Mouse (Mus musculus) fat pad, adult 2 months (tissue): ENCODE measurements around the gene Xrn2.
"Not testable (repeated sequence)": the region's sequence is repeated elsewhere in the genome, so short reads cannot be mapped to it uniquely, and the experiment has no call there.

Source experiments
- DNase-seq: peaks from one replicate; pipeline ENCODE4 v3.0.0-alpha.2; 2011; ENCODE audit warnings: low read depth, low spot score; ENCODE audit errors: extremely low read depth

Gene Xrn2

DNA sequence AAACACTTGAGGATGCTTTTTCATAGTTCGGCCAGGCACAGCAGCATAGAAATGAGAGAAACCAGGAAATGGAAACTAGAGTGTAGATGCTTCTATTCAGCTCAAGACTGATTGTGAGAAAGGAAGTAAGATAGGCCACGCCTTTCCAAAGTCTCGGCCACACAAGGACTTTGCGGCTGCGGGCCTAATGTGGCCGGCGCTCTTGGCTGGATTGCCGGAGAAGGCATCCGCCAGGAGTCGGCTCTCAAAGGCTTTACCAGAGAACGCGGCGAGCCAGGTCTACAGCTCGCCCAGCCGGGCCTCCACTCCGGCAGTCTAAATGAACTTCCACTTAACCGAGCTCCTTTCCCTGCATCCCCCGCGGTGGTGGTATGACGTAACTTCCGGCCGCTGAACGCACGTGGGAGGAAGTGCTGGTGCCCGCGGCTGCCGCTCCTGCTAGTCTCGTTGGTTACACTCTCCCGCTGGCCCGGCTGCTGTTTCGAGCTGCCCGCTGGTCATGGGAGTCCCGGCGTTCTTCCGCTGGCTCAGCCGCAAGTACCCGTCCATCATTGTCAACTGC, at the start of gene Xrn2:
Gene Xrn2 (plus strand): TSS at position 374 of the 562 bp plus-strand sequence.
- peak; percentile 39 for DNase-seq

DNA sequence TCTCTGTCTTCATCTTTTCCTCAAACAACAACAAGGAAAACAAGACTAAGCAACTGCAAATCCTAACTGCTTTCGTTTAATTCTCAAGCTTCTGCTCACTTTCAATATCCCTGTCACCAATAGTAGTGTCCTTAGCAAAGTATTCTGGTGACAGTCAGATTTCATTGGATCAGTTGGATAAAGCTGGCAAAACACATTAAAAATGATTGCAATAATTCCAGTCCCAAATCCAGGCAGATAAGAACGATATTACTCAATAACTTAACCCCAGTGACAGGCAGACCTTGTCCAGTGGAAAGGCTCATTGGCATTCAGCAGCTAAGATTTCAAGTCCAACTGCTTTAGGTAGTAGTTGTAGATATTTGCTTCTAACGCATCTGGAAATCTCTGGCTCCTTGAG, 37.8 kb upstream of the Xrn2 start:
- no peak for DNase-seq

DNA sequence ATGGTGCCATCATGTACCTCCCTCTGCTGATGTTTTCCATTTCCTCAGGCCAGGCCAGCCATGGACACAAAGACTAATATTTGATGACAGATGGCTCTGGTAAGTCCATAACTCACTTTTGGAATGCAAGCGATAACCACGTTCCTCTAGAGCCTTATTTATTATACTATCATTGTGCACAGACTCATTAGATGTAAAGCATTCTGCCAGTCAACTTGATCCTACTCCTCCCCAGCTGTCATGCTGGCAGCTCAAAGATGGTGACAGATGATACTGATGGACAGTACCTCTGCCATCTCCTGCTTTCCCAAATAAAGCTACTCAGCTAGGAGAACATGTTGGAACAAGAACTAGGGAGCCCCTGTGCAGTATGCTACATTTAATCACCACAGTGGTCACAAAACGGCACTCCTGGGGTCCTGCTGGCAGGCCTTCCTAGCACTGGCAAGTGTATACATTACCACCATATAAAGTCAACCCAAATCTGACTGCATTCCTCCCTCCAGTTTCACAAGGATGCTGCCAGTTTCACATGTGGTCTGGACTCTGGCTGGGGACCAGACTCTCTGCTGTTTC, 37.3 kb upstream of the Xrn2 start:
- no peak for DNase-seq

DNA sequence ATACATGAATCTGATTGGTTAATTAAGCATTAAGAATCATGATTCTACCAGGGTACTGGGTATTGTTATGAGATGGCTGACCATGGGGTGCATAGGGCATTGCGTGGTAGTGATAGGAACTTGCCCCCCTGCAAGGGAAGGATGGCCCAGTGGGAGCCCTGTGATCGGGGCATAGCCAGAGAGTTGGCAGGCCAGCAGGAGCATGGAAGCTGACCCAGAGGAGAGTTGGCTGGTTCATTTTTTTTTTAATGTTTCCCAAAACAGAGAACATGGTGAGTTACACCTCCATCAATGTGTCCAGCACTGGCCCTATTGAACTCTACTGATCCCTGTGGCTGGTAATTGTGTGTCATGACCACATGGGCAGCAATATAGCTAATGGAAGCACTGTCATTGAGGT, 30.0 kb upstream of the Xrn2 start:
- no peak for DNase-seq

DNA sequence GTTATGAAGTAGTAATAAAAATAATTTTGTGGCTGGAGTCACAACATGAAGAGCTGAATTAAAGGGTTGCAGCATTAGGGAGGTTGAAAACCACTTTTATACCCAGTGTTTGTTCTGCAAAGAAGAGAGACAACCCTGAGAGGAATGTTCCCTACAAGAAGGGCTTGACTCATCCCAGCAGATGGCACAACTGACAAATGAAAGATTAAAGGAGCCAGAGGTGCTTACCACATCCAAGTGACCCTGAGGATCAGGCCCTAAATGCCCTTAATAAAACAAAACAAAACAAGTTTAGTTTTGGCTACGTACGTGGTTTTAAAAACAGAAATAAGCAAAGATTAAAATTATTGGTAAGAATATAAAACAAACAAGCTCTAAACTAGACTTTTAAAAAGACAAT, 28.0 kb upstream of the Xrn2 start:
- no peak for DNase-seq

DNA sequence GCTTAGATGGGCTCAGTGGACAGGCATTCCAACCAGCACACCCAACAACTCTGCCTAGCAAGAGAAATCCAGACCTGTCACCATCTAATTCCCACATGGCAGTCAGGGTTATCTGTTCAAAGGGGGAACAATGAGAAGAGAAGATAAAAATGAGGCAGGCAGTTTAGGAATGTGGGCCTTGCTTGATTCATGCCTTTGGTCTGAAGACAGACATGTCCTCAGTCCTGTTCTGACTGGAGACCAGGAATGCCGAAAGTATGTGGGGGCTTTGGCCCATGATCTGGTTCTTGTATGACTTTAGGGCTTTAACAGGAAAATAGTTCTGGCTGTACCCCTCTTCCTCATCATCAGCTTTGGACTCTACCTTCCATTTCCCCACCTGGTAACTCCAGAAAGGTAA, 27.0 kb upstream of the Xrn2 start:
- DNase-seq, result no peak

DNA sequence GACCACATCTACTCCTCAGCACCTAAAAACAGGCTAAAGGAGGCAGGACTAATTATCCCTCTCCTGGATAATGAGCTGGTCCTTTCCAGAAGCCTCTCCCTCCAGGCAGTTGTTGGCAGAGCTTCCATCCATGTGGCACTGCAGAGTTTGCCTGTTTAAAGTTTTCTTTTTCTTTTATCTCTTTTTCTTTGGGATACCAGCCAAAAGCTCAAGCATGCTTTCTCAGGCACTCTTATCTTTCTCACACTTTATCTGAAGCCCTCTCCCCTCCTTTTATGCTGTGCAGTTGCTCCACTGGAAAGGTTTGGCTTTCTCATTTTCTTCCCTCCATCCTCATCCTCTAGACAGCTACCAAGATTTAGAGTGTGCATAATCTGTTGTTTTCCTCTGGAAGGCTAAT, 26.4 kb upstream of the Xrn2 start:
- DNase-seq, result no peak

DNA sequence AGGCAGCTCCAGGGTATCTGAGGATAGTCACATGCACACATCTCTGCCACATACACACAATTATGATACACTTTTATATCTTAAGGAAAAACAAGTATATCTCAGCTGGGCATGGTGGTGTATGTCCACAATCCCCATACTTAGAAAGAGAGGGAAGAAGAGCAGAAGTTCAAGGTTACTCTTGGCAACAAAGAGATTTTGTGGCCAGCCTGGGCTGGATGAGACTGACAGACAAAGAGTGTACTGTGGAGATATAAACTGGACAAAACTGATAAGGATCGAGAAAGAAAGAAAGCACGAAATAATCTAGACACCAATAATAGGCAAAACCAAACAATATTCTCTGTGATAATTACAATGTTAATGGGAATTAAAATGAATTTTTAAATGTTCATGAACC, 5.5 kb upstream of the Xrn2 start:
- no peak for DNase-seq

DNA sequence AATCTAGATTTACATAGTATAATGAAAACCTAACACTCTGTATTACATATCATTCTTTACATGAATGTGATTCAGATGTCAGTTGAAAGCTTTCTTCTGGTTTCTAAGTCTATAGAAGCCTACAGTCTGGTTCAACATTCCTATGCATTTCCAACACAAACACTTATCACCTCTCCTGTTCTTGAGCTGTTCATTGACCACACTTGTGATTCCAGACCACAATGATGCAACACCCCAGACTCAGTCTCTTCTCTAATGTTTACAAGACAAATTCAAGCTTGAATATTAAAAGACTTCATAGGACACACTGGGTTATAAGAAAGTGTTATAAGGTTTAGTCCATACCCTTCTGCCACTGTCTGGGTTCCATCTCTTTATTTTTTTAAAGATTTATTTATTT, 3.7 kb upstream of the Xrn2 start:
- DNase-seq, result no peak

DNA sequence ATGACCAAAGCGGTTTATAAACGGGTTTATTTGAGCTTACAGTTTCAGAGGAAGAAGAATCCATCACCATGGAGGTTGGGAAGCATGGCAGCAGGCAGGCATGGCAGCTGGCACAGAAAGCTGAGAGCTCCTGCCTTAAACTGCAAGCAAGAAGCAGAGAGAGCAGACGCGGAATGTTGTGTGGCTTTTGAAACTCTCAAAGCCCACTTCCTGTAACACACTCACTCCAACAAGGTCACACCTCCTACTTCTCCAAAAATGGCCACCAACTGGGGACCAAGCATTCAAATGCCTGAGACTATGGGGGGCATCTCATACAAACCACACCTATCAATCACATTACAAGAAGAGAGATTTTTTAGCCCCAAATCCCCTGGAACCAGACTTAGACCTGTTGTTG, 2.7 kb upstream of the Xrn2 start:
- DNase-seq, result no peak

DNA sequence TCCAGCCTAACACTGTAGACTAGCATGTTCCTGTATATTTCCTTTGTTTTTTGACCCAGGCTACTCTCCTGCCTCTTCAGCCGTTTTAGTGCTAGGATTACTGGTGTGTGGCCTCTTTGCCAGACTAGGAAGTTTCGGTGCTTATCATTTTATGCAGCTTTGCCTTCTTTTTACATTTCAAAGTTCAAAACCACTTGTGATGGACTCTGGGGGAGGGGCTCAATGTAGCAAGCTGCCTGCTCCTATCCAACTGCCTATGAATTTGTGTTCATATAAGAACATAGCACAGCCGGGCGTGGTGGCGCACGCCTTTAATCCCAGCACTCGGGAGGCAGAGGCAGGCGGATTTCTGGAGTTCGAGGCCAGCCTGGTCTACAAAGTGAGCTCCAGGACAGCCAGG, 1.8 kb upstream of the Xrn2 start:
- no peak for DNase-seq

DNA sequence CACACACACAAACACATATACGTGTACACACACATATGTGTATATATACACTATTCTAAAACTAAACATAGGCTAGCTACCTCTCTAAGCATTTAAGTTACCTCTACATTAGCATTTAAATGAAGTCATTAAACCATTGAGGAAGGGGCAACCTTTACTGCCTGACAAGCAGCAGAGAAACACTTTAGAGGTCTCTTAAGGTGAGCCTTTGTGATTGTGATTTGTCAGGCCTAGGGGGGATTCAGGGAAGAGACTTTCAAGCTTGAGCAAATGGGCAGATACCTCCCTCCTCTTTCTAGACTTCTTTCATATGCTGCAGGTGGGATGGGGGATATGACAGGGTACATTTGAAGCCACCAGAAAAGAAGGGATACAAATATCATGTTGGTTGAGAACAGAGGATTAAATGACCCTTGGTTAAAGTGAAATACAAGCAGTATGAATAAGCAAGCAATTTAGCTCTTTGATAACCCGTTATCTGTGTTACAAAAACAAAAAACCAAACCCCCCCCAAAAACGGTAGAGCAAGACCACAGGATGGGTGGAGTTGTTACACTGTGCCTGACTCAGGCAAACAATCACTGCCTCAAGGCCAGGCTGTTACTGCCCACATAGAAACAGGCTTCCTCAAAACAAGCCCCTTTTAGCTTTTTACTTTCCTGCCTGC, 1.2 kb upstream of the Xrn2 start:
- no peak for DNase-seq

DNA sequence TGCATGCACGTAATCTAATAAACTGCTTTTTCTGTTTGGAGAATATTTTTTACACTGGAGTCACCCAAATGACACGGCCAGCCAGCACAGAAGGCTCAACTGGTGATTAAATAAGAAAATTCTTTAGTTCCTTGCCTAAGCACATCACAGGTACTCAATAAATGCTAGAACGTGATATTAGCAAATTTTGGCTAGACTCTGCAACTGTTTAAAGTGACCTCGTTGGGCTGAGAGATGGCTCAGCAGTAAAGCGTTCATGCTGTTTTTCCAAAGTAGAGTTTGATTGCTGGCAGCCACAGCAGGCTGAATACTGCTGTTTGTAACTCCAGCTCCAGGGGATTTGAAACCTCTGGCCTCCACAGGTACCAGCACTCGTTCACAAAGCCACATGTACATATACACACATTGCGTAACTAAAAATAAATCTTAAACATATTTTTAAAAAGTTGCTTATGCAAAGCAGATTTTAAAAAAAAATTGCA, 614 bp upstream of the Xrn2 start:
- DNase-seq, result no peak

DNA sequence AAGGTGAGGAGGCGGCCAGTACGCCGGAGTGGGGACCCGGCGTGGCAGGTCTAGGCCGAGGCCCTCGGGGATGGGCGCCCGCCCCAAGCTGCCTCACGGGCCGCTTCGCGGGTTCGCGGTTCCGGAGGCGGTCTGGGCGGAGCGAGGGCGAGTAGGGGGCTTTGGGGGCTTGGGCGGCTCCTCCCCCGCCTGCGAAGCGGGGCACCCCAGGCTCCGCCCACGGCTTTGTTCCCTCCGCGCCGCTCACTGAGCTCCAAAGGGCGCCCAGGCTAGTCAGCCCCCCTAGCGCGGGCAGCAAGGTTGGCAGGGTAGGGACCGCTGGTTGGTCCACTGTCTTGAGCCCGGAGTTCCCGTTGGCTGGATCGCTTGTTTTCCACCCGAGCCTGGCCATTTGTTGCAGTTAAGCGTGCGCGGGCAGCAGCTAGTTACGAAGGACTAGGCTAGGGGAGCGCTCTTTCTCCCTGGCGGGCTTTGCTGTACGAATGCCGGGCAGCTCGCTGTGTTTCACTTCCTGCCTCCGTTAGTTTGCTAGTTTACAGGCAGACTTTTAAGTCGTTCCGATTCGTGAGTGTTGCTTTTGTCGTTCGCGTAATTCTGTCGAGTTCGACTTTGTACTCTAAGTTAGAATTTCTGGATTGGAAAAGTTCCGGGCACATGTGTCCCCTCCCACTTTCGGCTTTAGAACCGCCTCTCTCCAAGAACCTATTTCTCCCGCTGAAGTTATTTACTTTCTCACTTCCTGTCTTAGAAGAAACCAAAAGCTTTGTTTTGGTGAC, 586 bp downstream of the Xrn2 start:
- no peak for DNase-seq

DNA sequence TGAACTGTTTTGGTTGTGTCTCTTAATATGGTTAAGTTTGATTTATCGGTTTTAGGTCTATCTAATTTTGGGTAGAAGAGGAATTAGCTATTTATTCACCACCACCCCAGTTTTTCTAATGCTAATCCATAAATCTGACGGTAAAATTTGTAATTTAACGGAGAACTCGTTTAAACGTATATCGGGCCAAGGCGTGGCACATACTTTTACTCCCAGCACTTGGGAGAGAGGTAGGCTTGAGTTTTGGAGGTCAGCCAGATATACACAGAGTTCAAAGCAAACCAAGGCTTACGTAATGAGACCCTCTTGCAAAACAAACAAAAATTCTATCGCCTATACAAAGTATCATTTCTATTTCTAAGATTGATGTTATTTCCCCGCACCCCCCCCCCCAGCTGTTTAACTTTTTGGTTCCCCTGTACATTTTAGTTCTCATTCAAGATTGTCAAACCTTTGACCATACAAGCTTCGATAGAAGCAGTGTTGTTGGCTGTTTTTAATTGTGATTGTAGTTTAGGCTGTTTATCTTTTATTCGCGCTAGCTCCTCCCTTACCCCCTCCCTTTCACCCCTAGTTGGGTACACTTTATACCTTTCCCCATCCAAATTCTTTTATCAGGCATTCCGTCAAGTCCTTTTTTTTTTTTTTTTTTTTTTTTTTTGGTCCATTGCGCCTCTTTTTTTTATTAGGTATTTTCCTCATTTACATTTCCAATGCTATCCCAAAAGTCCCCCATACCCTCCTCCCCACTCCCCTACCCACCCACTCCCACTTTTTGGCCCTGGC, 1.5 kb downstream of the Xrn2 start:
- peak; percentile 28 for DNase-seq

DNA sequence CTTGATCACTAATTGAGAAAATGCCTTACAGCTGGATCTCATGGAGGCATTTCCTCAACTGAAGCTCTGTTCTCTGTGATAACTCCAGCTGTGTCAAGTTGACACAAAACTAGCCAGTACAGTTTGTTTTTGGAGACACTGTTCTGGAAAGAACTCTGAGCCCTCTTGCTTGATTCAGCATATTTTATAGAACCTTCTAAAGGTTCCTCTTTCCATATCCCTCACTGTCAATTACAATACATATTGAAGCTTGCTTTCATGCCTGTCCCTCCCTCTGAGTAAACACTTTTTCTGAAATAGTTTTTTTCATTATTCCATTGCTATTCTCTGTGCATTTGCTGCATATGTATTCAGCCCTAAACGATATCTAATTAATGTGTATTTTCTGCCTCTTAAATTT, 9.2 kb downstream of the Xrn2 start:
- not testable (repeated sequence) for DNase-seq

DNA sequence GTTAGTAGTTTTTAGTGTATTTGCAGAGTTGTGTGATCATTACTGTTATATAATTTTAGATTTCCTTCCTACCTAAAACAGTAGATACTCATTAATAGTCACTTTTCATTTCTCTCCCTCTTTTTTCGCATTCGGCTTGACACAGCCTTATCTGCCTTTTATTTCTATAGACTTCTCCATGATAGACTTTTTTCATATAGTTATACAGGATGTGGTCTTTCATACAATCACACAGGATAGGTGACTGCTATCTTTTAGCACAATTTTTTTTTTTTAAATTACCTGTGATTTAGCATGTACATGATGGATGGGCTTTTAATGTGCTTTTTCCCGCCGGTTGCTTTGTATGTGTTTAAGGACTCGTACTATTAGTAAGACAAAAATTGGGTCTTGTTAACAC, 10.3 kb downstream of the Xrn2 start:
- no peak for DNase-seq

DNA sequence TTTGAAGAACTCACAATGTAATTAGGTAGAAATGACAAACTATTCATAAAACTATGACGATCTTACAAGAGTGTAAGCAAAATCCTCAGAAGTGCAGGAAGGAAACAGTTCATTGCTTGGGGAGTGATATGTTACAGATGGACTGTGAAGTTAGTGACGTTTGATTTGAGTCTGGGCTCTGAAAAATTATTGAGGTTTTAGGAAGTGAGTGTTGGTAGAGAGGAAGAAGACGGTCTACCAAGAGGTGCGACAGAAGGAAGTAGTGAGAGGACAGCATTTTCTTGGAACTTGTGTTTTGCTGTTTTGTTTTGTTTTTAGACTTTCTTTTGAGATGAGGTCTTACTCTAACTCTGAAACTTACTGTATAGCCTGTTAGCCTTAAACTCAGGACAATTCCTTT, 10.8 kb downstream of the Xrn2 start:
- DNase-seq, result no peak

DNA sequence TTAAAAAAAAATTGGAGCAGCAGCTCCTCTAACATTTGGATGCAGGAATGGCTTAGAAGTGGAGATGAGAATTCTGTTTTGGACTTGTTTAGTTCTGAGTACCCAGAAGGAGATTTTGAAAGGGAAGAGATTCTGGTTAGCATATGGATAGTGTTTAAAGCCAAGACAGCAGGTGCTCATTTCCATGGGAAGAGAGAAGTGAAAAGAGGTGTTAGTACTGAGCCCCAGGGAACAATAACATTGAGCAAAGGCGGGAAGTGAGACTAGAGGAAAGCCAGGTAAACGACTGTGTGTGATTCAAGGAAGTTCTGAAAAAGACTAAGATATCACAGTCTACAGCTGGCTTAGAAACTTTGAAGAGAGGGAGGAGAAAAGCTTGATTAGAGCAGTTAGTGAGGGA, 20.3 kb downstream of the Xrn2 start:
- no peak for DNase-seq

DNA sequence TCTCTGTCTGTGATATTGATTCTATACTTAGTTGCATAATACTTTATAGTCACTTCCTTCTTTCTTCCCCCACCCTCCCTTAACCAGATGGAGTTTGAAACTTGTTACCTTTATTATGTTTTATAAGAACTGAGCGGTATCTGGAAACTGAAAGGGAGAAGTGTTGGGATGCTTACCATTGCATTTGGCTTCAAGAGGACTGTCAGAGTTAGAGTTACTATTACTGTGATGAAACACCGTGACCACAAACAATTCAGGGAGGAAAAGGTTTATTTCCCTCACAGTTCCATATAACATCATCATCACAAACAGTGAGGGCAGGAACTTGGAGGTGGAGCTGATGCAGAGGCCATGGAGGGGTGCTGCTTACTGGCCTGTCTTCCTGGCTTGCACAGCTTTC, 23.1 kb downstream of the Xrn2 start:
- DNase-seq, result no peak

DNA sequence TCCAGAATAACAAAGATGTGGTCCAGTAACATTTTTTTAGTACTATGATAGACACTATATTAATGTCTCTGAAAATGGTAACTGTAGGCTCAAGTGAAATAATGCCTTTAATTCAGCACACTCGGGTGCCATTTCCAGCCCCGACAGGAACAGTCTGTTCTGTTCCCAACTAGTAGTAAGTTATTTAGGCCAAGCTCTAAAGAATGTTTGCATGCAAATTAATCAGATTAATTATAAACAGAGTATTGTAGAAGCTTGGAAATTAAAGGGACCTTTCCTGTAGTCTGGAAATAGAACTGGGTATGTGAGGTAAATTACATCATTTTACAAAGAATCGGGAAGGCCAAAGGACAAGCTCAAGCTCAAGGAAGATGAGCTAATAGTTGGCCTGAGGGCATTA, 34.3 kb downstream of the Xrn2 start:
- DNase-seq, result no peak
